Mouse (Mus musculus) cerebellum, postnatal 10 days (tissue): ENCODE data around the gene As3mt.
"Not testable (repeated sequence)": the region's sequence is repeated elsewhere in the genome, so short reads cannot be mapped to it uniquely, and the experiment has no call there.

Source experiments
- DNase-seq, 2 experiments: peaks; one replicate each; pipeline ENCODE4 v3.0.0; 2021; ENCODE audit warnings: mixed read lengths in 2 of 2

Gene As3mt

DNA sequence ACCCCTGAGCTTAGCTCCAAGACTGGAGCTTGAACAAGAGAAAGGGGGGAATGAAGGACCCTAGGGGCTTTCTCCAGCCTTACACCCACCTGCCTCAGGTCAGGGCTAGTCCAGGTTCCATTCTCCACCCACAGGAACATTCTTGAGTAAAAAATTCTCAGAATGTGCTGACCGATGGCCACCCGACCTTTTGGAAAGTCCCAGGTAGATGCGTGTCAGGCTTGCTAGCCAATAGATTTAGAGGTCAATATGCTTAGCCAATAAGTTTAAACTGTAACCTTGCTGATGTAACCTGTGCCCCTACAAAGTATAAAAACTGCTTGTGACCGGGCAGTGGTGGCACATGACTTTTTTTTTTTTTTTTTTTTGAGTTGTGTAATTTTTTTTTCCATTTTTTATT is 49.0 kb downstream of the As3mt start:
- DNase-seq, result no peak

GRCm38 (mm10) chr19:46759096-46759495 is 51.8 kb downstream of the As3mt start:
- DNase-seq, result no peak

- DNase-seq, result not testable (repeated sequence)
Measured at GRCm38 (mm10) chr19:46759909-46760308, 52.7 kb downstream of the As3mt start.

DNA sequence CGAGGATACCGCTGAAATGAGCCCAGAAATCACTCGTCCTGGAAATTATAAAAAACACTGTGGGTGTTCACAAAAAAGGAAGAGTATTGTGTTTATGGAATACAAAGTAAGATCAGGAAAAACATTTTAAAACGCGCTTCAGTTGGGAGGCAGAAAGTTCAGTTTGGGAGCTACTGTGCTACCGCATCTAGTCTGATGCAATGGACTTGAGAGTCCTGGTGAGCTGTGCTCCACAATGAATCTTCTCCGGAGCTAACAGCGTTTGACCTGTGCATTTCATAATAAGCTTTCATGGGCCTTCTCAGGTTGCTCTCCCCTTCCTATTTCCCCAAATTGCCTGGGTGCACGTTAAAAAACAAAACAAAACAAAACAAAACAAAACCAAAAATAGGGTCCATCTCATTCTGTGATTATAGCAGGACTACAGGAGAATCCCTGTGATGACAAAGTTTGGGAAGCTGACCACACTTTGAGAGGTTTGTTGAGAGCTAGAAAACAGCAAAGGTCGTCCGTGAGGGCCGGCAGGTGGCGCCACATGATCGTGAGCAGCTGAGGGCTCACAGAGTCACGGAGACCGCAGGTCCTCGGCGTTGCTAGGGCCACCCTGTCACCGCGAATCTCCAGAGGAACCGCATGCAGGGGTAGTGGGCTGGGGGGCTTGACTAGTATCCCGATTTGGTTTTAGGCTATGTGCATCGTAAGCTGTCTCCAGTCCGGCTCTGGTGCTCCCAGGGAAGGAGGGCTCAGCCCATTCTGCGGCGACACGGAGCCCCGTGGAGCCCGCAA is 53.3 kb downstream of the As3mt start:
- peak; percentile 95 to 96 for DNase-seq

- peak; percentile 100 for DNase-seq
Measured at GRCm38 (mm10) chr19:46761247-46761946, 54.1 kb downstream of the As3mt start, which contains the start of gene Cnnm2. Gene Cnnm2, plus strand, starts transcription at chr19:46761596.

DNA sequence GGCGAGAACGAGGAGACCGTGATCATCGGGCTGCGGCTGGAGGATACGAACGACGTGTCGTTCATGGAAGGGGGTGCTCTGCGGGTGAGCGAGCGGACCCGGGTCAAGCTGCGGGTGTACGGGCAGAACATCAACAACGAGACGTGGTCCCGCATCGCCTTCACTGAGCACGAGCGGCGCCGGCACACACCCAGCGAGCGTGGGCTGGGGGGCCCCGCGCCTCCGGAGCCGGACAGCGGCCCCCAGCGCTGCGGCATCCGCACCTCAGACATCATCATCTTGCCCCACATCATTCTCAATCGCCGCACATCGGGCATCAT is 54.7 kb downstream of the As3mt start:
- no peak for DNase-seq

DNA sequence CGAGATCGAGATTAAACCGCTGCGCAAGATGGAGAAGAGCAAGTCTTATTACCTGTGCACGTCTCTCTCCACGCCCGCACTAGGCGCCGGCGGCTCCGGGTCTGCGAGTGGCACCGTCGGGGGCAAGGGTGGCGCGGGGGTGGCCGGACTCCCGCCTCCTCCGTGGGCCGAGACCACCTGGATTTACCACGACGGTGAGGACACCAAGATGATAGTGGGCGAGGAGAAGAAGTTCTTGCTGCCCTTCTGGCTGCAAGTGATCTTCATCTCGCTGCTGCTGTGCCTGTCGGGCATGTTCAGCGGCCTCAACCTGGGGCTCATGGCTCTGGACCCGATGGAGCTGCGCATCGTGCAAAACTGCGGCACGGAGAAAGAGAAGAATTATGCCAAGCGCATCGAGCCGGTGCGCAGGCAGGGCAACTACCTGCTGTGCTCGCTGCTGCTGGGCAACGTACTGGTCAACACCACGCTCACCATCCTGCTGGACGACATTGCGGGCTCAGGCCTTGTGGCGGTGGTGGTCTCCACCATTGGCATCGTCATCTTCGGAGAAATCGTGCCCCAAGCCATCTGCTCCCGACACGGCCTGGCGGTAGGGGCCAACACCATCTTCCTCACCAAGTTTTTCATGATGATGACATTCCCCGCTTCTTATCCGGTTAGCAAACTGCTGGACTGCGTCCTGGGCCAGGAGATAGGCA is 55.2 kb downstream of the As3mt start:
- DNase-seq, result peak; percentile 69 to 72

DNA sequence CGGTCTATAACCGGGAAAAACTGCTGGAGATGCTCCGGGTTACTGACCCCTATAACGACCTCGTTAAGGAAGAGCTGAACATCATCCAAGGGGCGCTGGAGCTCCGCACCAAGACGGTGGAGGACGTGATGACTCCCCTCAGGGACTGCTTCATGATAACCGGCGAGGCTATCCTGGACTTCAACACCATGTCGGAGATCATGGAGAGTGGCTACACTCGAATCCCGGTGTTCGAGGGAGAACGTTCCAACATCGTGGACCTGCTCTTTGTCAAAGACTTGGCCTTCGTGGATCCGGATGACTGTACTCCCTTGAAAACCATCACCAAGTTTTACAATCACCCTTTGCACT is 55.7 kb downstream of the As3mt start:
- peak in 1 of 2 experiments; percentile 41 for DNase-seq

DNA sequence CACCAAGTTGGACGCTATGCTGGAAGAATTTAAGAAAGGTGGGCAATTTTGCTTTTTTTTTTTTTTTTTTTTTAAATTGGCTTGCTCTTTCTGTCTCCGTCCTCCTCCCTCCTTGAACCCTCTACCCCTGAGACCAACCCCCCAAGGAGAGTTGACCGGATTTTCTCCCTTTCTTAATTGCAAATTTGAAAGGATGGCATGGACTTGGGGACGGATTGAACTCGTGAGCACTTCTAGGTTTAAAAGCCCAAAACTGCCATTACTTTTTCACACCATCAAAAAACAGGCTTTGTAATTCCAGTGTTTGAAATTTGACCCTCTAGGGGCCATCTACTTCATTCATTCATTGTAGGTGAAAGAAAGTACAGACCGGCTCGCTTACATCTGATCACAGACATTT is 56.1 kb downstream of the As3mt start:
- peak; percentile 63 to 71 for DNase-seq

- no peak for DNase-seq
Measured at GRCm38 (mm10) chr19:46763932-46764762, 56.9 kb downstream of the As3mt start.

GRCm38 (mm10) chr19:46764763-46765117 is 57.5 kb downstream of the As3mt start:
- peak; percentile 28 to 32 for DNase-seq

GRCm38 (mm10) chr19:46766125-46766524 is 58.9 kb downstream of the As3mt start:
- DNase-seq, result peak; percentile 29 to 38

DNA sequence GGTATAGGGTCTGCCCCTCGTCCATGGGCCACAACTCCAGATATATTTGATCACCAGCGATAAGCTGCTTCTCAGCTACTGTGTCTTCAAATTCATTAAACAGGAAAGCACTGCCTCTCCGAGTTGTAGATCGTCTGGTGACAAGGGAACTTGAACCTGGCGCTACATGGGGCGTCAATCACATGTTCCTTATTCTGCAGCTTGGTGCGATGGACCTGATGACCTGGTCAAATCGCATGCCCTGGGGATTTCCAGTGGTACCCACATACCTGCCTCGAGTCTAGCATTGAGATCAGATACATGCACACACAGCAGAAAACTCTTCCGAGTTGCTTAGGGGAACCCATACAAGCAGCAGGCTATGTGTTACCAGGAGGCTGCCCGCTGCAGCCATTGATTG is 62.5 kb downstream of the As3mt start:
- no peak for DNase-seq

GRCm38 (mm10) chr19:46771801-46772200 is 64.5 kb downstream of the As3mt start:
- DNase-seq, result no peak

DNA sequence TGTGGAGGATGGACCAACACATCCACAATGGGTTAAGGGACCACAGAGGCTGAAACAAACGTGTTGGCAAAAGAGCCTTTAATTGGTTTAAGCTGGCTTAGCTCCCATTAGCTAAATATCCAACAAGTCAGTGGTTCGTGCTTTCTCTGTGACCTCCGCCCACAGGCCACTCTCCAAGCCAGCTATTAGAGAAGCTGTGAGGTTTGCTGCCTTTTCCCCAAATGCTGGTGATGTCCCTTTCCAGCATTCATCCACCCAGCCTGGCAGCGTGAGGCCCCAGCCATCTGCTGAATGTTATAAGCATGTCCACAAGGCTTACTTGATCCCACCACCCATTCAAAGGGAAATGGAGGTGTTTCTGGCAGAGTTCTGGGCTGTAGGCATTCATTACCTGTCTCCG is 69.1 kb downstream of the As3mt start:
- DNase-seq, result peak; percentile 59 to 72

- peak; percentile 76 to 86 for DNase-seq
Measured at GRCm38 (mm10) chr19:46776850-46777249, 69.6 kb downstream of the As3mt start.

GRCm38 (mm10) chr19:46777928-46778680 is 70.8 kb downstream of the As3mt start:
- no peak for DNase-seq

DNA sequence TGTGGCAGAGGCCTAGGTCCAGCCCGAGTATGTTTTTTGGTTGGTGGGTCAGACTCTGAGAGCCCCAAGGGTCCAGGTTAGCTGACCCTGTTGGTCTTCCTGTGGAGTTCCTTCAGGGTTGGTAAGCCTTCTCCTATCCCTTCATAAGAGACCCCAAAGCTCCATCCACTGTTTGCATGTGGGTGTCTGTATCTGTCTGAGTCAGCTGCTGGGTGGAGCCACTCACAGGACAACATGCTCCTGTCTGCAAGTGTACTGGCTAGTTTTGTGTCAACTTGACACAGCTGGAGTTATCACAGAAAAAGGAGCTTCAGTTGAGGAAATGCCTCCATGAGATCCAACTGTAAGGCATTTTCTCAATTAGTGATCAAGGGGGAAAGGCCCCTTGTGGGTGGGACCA is 71.9 kb downstream of the As3mt start:
- DNase-seq, result not testable (repeated sequence)

DNA sequence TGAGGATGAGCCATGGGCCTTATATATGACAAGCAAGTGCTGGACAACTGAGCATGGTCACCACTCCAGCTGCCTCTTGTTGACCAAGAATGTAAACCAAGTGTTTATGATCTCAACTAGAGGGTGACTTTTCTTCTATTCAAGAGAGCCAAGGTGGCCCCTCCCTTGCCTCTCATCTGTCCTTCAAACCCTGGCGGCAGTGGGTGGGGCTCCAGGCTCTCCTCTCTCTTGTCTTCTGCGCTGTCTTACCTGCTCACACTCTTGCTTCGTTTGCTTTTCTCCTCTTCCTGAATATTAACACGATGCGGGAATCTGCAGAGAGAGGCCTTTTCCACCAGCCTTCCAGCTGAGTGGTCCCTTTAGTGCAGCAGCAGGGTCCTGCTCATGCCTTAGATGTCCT is 76.8 kb downstream of the As3mt start:
- no peak for DNase-seq

GRCm38 (mm10) chr19:46784502-46784901 is 77.2 kb downstream of the As3mt start:
- no peak for DNase-seq

DNA sequence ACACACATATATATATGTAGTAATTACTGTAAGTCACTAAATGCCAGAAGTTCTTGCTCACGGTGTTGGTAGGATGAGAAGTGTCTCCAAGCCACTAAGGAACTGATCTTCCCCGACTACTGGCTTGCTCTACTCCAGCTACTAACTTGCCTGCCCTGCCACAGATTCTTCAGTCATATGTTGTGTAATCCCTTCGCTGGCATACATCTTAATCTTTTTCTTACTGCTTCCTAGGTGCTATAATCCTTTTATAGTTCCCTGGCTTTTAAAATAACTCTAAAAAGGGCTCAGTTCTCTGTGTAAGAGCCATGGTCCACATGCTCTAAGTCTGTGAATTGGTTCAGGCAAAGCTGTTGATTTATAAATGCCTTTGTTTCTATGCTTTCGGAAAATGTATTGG is 78.4 kb downstream of the As3mt start:
- no peak for DNase-seq

DNA sequence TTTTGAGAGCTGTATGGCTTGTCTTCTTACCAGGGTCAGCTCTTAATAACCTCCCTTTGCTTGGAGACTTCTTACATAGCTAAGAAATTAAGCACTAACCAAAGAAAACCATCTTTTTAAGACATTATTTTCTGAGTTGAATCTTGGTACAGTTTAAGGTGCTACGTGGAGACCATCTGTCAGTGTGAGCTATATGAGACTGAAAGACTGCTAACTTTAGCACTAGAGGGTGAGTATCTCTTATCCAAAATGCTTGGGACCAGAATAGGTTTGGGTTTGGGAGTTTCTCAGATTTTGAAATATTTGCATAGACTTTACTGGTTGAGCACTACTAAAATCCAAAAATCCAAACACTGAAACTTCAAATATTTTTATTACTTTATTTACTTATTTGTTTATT is 82.5 kb downstream of the As3mt start:
- no peak for DNase-seq
